Mouse (Mus musculus) small intestine, adult 2 months (tissue): ENCODE results near the gene C330021F23Rik.

Experiments used
- CTCF ChIP-seq: fragments of 200-500 bp; IDR thresholded peaks from 2 replicates; pipeline ENCODE4 v1.5.1; 2012; ENCODE audit warnings: low read depth, mild to moderate bottlenecking, control low read depth, inconsistent platforms, low read length, moderate library complexity, mixed read lengths; ENCODE audit not compliant: insufficient replicate concordance, insufficient read length; ENCODE audit errors: extremely low read depth
- POLR2A ChIP-seq: fragments of 200-500 bp; IDR thresholded peaks from 2 replicates; pipeline ENCODE4 v1.6.1; 2012; ENCODE audit warnings: low read depth, mild to moderate bottlenecking, control low read depth, inconsistent platforms, low read length, moderate library complexity

DNA sequence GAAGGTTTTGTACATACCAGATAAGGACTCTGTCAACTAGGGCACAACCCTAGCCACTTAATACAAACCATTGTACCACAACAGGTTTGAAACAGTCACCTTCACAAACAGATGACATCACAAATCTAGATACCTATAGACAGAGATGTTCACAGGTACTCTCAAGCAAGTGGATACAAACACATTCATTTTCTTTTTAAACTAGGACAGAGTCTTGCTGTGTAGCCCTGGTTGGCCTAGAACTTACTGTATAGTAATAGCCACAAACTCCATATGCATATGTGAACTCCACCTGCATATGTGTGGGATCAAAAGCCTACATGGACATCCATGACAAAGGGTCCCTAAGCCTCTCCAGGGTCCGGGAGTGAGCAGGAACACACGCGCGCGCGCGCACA, 19.2 kb downstream of the C330021F23Rik start, which contains the start of gene Camsap3:
- TF ChIP-seq POLR2A: no peak
- TF ChIP-seq CTCF: no peak
